Mouse (Mus musculus) left cerebral cortex, postnatal 10 days (tissue): ENCODE measurements around the gene Anapc2. TPM values are rescaled to one million over a fixed set of nuclear protein-coding genes. Genes with fewer than 3 reads are reported as not detected.

Experiments
- DNase-seq, 2 experiments: peaks; one replicate each; pipeline ENCODE4 v3.0.0; 2021 to 2022; ENCODE audit warnings: low spot score in 2 of 2, mixed read lengths in 1 of 2; ENCODE audit errors: extremely low spot score in 1 of 2
- intact Hi-C: fragments of 180-260 bp; cut with DNase I; formaldehyde crosslinking; loops from one replicate; pipeline ENCODE4 v1.15.1; 2025
- total RNA-seq, 2 experiments: library from RNA; stranded (reverse); gene quantifications; 2 replicates each; pipeline ENCODE4 v1.2.3; 2021

The Anapc2 gene
- total RNA-seq, 2 experiments from 2014 or later = 79.7 to 85.1 TPM

- intact Hi-C loops = no loop called here
- DNase-seq = no peak
These were observed 8.0 kb upstream of the Anapc2 start for GRCm38 (mm10) chr2:25264286-25264660.

DNA sequence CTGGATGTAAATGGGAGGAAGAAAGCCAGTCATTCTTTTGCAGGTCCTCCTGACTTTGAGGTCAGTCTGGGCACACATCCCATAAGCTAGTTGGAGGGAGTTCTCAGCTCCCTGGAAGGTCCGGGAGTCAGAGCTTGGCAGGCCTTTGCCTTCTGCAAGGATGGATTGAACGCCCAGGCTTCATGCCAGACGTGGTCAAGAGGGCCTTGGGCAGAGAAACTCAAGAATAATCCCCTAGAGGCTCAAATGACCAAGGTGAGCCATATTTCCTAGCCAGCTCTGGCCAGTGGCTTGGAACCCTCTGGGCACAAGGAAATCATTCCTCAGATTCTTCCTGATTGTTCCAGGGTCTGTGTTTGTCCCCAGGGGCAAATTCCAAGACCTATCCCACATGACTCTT lies 7.4 kb upstream of the Anapc2 start:
- intact Hi-C loops = no loop called here
- no peak for DNase-seq

DNA sequence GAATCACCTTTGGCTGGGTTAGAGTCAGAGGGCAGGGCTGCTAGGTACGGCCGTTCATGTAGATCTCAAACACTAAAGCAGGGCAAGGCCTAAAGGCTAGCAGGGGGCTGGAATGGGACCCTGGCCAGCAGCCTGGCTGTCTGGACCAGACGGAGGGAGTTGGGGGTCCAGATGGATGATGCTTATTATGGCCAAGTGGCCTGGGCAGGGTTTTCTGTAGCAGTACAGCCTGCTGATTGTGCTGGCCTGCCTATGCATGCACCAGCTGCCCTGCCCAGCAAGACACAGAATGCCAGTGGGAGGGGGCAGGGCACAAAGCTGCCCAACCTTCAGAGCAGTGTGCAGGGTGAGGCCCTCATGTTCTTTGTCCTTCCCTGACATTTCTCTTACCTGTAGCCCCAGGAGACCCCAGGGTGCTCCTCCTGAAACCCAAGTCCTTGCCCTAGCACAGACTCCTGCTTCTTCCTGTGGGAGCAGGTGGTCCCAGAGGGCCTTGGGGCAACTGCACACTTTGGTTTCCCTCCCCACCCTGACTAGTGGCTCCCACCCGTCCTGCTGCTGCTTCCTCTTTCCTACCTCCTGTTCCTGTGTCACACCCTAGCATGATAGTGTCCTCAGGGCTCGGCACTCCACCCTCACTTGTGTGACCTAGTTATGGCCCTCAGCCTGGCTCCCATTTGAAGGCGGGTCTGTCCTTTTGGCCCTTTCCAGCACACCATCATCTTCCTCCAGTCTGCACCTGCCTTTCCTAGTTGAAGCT lies 6.2 kb upstream of the Anapc2 start:
- DNase-seq = no peak
- intact Hi-C loops = no loop called here

DNA sequence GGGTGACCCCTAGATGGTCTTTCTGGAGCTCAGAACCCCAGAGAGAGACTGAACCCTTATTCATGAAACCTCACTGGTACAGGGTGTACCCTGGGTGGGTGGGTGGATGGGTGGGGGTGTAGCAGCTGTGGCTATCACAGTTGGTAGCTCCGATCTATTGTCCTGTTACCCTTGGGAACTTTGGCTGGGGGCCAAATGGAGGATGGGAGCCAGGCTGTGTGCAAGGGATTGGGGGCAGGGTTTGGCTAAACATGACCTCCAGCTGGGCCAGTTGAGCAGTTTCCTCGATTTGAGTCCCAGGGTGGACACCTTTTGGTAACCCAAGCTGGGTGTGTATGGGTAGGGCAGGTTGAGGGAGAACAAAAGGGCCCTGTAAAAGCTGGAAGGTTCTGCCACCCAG lies 5.6 kb upstream of the Anapc2 start:
- peak in 1 of 2 experiments; percentile 71 for DNase-seq
- intact Hi-C loops = no loop called here

DNA sequence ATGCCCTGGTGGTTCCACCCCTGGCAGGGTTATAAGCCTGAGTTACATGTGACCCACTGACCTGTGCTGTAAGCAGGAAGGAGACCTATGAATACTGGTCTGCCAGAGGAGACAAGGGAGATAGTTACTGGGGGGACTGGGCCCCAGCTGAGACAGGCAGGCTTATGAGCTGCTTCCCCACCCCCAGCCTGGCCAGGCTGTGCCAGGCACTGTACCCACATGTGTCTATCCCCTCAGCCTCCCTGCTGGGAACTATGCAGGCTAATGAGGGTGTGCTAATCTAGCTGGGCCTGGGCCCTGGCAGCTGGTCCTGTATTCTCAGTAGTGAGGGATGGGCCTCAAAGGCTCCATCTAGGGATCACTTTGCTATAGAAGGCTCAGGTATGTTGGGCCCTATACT lies 5.0 kb upstream of the Anapc2 start:
- intact Hi-C loops = no loop called here
- no peak for DNase-seq

DNA sequence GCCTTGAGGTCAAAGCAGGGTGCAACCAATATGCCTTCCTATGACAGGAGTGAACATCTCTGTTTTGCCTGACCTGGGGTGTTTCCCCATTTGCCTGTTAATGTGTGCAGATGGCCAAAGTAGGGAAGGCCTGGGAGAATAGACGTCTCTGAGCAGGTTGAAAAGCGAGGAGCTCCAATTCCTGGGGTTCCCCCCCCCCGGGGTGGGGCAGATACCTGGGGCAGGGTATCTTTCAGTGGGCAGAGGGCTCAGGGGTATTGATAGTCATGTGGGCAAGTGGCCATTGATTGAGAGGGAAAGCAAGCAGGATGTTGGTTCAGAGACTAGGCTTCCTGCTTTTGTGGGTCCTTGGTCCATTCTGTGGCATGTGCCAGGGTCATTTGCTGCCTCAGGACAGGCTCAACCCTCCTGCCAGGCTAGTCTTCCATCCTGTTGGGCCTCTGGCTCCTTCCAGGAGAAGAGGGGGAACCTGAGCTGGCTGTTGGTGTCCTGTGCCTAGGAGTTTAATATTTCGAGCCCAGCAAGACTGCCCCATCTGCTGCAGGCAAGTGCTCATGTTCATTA lies 4.5 kb upstream of the Anapc2 start:
- no peak for DNase-seq
- intact Hi-C loops = no loop called here

DNA sequence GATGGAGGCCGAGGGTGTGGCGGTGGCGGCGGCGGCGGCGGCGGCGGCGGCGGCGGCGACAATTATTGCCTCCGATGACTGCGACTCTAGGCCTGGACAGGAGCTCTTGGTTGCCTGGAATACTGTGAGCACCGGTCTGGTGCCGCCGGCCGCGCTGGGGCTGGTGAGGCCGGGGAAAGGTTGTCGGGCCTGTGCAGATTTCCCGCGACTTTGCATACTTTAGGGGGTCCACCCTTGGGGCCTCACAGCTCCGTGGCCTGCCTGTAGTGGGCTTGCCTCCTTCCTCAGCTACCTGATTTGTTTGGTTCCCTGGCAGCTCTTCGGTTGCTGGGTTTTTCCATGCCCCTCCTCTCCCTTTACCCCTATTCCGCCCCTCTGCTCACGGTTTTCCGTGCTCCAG lies 237 bp downstream of the Anapc2 start:
- no peak for DNase-seq
- intact Hi-C loops = no loop called here

- intact Hi-C loops = no loop called here
These were observed 732 bp downstream of the Anapc2 start for GRCm38 (mm10) chr2:25273010-25273409.

DNA sequence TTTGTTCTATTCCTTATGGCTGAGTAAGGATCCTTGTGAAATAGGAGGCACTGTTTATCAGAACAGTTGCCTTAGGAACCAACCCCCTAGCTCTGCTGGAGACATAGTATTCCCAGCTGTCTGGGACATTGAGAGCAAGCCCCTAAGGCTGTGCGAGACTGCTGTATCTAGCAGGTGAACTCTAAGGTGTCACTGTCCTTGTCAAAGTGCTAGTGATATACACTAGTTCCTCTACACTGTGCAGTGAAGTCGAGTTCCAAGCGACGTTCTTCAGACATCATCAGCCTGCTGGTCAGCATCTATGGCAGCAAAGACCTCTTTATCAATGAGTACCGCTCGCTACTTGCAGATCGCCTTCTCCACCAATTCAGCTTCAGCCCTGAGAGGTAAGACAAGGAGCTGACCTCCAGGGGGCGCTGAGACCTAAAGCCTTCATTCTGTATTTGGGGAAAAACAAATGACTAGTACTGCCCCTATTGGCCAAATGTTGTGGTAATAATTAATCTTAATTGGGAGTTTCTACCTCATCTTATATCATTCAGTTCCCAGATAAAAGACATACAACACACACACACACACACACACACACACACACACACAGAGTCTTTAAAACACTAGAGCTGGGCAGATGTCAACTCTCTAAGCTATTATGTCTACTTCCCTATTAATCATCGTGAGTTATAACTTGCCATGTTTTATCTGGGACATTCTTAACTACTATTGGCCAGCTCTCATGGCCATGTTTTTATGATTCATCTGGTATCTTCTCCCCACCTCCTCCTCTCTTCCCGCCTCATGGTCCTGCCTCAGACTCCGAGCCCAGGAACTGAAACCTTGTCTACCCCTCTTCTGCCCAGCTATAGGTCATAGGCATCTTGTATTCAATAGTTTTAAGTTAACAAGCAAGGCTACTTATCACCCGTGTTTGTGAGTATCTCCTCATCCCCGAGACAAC lies 6.9 kb downstream of the Anapc2 start:
- intact Hi-C loops = loop anchor here (5.0 kb wide), 1 partner anchor 48 kb away; no protein-coding TSS in a partner anchor
- DNase-seq = peak in 1 of 2 experiments; percentile 88

More at GRCm38 (mm10) chr2:25273010-25273409, 732 bp downstream of the Anapc2 start:
- DNase-seq = no peak

GRCm38 (mm10) chr2:25285551-25285950 lies 13.3 kb downstream of the Anapc2 start:
- intact Hi-C loops = no loop called here
- DNase-seq = no peak

DNA sequence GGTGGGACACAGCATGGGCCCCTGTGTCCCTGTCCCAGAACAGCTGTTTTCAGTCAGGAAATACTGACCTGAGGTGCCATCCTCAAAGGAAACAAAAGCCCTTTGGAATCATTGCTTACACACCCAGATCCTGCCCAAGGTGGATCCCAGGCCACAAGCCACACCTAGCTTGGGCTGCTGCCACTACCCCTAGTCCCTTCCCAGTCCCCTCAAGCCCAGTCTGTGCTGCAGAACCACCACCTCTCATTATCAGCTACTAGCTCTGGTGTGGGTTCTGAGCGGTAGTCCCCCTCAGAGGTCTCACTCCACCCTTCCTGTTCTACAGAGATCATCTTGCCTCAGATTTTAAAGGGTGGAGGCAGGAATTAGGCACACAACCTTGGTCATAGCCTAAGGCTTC lies 14.0 kb downstream of the Anapc2 start:
- no peak for DNase-seq
- intact Hi-C loops = no loop called here

DNA sequence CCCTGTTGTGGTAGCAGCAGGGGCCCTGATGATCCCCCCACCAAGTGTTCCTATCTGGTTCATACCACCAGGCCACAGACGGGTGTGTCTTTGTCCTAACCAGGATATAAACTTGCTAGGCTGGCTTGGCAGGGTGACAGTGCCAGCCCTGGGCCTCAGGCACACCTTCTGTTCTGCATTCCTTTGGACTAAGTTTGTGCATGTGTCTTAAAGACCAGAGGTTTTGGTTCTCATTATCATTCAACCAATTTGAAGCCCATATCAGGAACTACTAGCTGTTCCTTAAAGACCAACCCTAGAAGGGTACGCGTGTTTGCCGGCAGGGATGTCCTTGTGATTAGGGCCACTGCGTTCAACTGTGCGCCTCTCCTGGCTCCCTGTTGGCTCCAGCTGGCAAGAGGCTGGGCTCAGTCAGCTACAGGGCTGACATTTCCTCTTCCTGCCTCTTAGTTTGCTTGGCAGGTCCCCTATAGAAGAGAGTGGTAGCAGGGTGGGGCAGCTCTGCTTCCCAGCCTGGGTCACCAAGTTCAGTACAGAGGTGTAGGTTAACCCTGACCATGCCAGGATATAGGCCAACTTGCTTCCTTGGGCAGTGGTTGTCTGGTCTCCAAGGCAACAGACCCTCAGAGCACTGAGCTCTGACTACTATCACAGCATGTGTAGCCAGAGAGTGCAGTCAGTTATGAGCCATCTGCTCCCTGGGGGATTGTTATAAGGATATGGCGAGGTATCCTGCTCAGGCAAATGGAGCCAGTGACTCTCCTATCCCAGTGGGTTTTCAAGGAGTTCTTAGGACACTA lies 14.8 kb downstream of the Anapc2 start:
- DNase-seq = no peak
- intact Hi-C loops = no loop called here

- DNase-seq = no peak
- intact Hi-C loops = no loop called here
These were observed 15.8 kb downstream of the Anapc2 start, which contains the start of gene Tmem210 for GRCm38 (mm10) chr2:25287927-25288649. TSS of gene Tmem210 (plus strand) at chr2:25288145.

DNA sequence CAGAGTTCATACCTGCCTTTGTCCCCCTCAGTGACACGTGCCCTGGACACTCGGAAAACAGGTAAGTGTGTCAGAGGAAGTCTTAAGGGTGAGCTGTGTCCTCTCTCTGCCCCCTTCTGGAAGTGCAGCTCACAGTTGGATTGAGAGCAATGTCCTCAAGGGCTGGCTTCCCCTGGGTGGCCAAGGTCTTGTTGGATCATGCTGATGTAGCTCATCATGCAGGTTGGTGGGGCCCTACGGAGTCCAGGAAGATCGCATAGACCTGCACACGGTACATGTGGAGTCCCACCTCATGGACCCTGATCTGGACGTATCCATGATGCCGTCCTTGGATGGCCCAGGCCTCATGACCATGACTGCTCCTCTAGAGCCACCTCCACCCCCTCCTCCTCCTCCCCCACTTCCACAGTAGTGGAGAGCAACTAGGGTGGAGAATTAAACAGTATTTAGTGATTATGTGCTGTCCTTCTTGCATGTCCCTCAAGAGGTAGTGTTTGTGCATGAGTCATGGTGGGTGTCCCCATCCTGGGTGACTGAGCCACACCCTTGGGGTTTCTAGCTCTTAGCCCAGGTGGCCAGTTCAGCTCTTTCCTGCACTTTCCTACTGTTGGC lies 16.6 kb downstream of the Anapc2 start:
- intact Hi-C loops = no loop called here
- DNase-seq = no peak

- no peak for DNase-seq
- intact Hi-C loops = no loop called here
These were observed 17.4 kb downstream of the Anapc2 start, which contains the start of gene Lrrc26 for GRCm38 (mm10) chr2:25289651-25290050. TSS of gene Lrrc26 (plus strand) at chr2:25289915.

GRCm38 (mm10) chr2:25290101-25290815 lies 18.0 kb downstream of the Anapc2 start:
- intact Hi-C loops = no loop called here
- peak in 1 of 2 experiments; percentile 67 for DNase-seq

DNA sequence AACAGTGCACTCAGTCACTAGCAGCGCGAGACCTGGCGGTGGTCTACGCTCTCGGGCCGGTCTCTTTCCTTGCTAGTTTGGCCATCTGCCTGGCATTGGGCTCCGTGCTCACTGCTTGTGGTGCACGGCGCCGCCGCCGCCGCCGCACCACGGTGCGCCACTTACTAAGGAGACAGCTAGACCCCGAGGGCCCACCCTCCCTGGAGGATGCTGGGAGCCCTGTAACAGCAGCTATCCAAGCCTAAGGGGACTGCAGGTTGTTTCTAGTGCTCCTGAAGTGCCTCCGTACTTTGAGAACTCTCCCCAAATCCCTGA lies 18.5 kb downstream of the Anapc2 start:
- intact Hi-C loops = no loop called here
- peak in 1 of 2 experiments; percentile 71 for DNase-seq
